Mouse (Mus musculus) embryonic facial prominence, embryonic 12.5 days (tissue): ENCODE data around the gene Arid5b. TPM values are rescaled to one million over a fixed set of nuclear protein-coding genes. Genes with fewer than 3 reads are reported as not detected.

Experiments used
- ATAC-seq: fragments of 200-750 bp; cut with Nextera tagmentation; 2 replicates; pipeline ENCODE4 v1.8.0; 2017; ENCODE audit not compliant: insufficient number of reproducible peaks, insufficient read depth, low FRiP score, low TSS enrichment
- H3K27ac ChIP-seq: fragments of 300-500 bp; sonication (generic); 2 replicates; pipeline ENCODE4 v1.5.1; 2016; ENCODE audit warnings: mild to moderate bottlenecking
- H3K27me3 ChIP-seq: fragments of 300-500 bp; sonication (generic); 2 replicates; pipeline ENCODE4 v1.6.1; 2016; ENCODE audit warnings: mild to moderate bottlenecking, moderate library complexity
- H3K36me3 ChIP-seq: fragments of 300-500 bp; sonication (generic); 2 replicates; pipeline ENCODE4 v1.6.1; 2016; ENCODE audit warnings: mild to moderate bottlenecking
- H3K4me1 ChIP-seq: fragments of 300-500 bp; sonication (generic); 2 replicates; pipeline ENCODE4 v1.6.1; 2016
- H3K4me2 ChIP-seq: fragments of 300-500 bp; sonication (generic); replicated peaks from 2 replicates; pipeline ENCODE4 v1.6.1; 2016; ENCODE audit warnings: mild to moderate bottlenecking, moderate library complexity
- H3K4me3 ChIP-seq: fragments of 300-500 bp; sonication (generic); 2 replicates; pipeline ENCODE4 v1.5.1; 2016; ENCODE audit warnings: mild to moderate bottlenecking
- H3K9ac ChIP-seq: fragments of 300-500 bp; sonication (generic); 2 replicates; pipeline ENCODE4 v1.6.1; 2016; ENCODE audit warnings: mild to moderate bottlenecking, moderate library complexity
- H3K9me3 ChIP-seq: fragments of 300-500 bp; sonication (generic); 2 replicates; pipeline ENCODE4 v1.6.1; 2016; ENCODE audit warnings: mild to moderate bottlenecking, moderate library complexity
- WGBS: fragments of 180-500 bp; shearing (Covaris S2); methylation state at CpG from one replicate; pipeline ENCODE4 v1.1.7; 2016; 5-methylcytosine and 5-hydroxymethylcytosine counted together
- polyA plus RNA-seq: library from polyadenylated mRNA; unstranded; fragments of >200 nt; fragmentation: Nextera tagmentation; extraction: Ambion mirVana; gene quantifications from 2 replicates; pipeline ENCODE4 v1.2.1, GENCODE M21; 2016

The Arid5b gene
- polyA plus RNA-seq, 1 experiment from 2014 or later: 50.9 TPM

GRCm38 (mm10) chr10:68168141-68168540, 110.4 kb downstream of the Arid5b start:
- H3K4me2 ChIP-seq: no peak overlapping the region
- no peaks in the 10 kb centered on the region for H3K9me3 ChIP-seq
- no peaks in the 10 kb centered on the region for H3K27me3 ChIP-seq
- no peak overlapping the region for H3K9ac ChIP-seq
- 92% methylated on average over 8 of the region's 8 CpGs for WGBS
- no peaks in the 10 kb centered on the region for H3K36me3 ChIP-seq
- H3K4me1 ChIP-seq: peaks cover 21% of the 10 kb centered on the region
- no peak overlapping the region for H3K4me3 ChIP-seq
- H3K27ac ChIP-seq: no peak overlapping the region
- ATAC-seq: no peak

GRCm38 (mm10) chr10:68167118-68167517, 111.4 kb downstream of the Arid5b start:
- no peak for ATAC-seq

DNA sequence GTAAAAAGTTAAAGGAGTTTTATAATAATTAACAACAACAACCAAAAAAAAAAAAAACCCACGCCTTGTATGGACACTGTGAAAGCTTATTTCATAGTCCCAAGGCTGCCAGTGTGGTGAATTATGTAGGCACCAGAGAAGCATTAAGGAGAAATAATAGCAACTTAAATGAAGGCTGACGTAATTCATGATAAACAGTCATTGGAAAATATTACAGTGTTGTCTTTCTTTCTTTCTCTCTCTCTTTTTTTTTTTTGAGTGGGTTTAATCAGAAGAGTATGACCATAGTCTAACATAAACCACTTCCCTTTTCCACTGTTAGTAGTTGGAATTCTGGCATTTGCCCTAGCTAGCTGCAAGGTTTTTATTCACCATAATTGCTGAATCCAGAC, 111.8 kb downstream of the Arid5b start:
- WGBS: 59% methylated on average over 2 of the region's 2 CpGs
- Histone ChIP-seq H3K4me3 (no peak overlapping the region), H3K27me3 (no peaks in the 10 kb centered on the region), H3K9me3 (no peaks in the 10 kb centered on the region), H3K4me1 (peaks cover 21% of the 10 kb centered on the region), H3K9ac (no peak overlapping the region), H3K4me2 (no peak overlapping the region), H3K27ac (no peak overlapping the region), H3K36me3 (peaks cover 3% of the 10 kb centered on the region; the same call in 1 of the 2 replicates)
- ATAC-seq: no peak

More at GRCm38 (mm10) chr10:68167118-68167517, 111.4 kb downstream of the Arid5b start:
- H3K27me3 ChIP-seq: no peaks in the 10 kb centered on the region
- 0 out of 2 replicates have a peak overlapping the region, but pooled peaks have one; percentile 12 for H3K27ac ChIP-seq
- no peak overlapping the region for H3K4me2 ChIP-seq
- peaks cover 3% of the 10 kb centered on the region; the same call in 1 of the 2 replicates for H3K36me3 ChIP-seq
- H3K4me1 ChIP-seq: peaks cover 21% of the 10 kb centered on the region
- WGBS: 75% methylated on average over 4 of the region's 4 CpGs
- no peaks in the 10 kb centered on the region for H3K9me3 ChIP-seq
- H3K4me3 ChIP-seq: no peak overlapping the region
- no peak overlapping the region for H3K9ac ChIP-seq

DNA sequence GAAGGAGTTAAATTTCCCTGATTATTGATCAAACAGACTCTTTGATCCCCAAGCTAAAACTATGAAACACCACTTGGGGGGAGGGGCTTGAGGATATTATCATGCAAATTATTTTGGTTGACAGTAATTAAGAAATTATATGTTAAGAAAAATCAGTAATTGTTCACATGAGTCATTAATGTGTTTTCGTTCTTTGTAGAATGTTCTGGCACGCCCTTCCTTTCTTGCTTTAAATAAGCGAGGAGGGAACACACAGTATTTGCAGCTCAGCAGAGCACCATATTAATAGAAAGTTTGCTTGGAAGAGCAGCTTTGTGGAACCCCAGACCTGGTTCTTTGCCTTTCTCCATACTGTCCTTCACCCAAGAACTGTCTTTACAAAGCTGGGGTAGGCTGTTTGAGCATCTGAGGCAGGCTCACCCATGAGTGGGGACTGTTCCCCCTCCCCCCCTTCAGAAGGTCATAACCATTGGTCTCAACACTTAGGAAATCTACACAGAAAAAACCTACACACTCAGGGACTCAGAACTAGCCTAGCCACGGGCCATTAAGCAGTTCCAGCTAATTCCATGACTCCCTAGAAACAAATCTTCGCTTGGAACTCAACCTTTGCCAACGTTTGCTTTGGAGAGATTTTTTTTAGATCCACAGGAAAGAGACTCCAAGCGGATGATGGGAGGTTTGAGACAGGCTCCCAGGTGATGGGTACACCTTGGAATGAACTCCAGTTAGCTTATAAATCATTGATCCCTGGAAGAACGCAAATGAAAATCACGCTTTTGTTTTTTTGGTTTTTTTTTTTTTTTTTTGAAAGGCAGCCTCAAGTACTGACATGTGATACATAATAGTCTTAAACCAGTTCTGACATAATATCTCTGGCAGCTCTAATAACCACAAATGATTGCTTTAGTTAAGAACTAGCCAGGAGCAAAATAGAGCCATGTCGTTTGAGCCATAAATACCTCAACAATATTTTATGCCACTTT, 112.5 kb downstream of the Arid5b start:
- Histone ChIP-seq H3K27me3 (no peaks in the 10 kb centered on the region), H3K36me3 (peaks cover 3% of the 10 kb centered on the region; the same call in 1 of the 2 replicates), H3K9ac (no peak overlapping the region), H3K9me3 (no peaks in the 10 kb centered on the region), H3K4me2 (no peak overlapping the region), H3K27ac (peak overlapping the region; percentile 63; the same call in 1 of the 2 replicates), H3K4me3 (no peak overlapping the region), H3K4me1 (peaks cover 21% of the 10 kb centered on the region)
- ATAC-seq: no peak
- WGBS: 45% methylated on average over 10 of the region's 10 CpGs

DNA sequence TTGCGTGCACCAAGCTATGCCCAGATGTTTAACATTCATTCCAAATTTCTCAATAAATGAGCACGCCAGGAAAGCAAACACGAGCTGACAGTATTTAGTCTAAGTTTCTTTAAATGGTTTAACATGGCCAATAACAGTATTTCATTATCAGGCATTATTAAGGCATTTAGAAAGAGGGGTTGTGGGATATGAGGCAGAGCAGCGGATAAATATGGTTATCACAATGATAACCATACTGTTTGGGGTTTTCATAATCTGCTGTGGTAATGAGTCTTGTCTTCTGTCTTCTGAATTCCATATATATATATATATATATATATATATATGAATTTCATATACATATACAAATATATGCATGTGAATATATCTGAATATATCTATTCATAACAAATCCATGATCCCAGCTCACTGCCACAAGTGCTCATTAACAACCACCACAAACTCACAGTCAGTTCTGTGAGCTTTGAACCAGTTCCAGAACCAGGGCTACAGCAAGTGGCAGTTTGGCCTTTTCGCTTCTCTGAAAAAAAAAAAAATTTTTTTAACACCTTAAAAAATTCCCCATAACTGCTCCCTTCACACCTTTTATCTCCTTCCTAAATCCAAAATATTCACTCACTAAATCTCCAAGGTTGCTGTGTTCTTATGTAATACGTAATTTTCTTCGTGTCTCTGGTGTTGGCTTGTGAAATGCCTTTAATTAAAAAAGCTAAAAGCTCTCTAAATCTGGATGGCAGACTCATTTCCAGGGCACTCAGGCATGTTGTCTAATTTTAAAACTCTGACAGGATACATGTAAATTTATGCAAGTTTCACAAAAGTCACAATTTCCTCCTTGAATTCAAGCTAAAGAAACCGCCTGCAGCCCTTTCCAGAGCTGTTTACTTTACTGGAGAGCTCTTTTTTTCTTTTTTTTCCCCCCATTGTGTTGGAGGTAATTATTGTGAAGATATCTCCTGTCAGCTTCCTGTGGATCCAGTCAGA, 113.5 kb downstream of the Arid5b start:
- no peaks in the 10 kb centered on the region for H3K27me3 ChIP-seq
- 73% methylated on average over 8 of the region's 8 CpGs for WGBS
- H3K27ac ChIP-seq: no peak overlapping the region
- peaks cover 21% of the 10 kb centered on the region for H3K4me1 ChIP-seq
- no peak for ATAC-seq
- H3K9me3 ChIP-seq: no peaks in the 10 kb centered on the region
- no peak overlapping the region for H3K4me2 ChIP-seq
- no peak overlapping the region for H3K9ac ChIP-seq
- H3K4me3 ChIP-seq: no peak overlapping the region
- H3K36me3 ChIP-seq: peaks cover 3% of the 10 kb centered on the region; the same call in 1 of the 2 replicates

DNA sequence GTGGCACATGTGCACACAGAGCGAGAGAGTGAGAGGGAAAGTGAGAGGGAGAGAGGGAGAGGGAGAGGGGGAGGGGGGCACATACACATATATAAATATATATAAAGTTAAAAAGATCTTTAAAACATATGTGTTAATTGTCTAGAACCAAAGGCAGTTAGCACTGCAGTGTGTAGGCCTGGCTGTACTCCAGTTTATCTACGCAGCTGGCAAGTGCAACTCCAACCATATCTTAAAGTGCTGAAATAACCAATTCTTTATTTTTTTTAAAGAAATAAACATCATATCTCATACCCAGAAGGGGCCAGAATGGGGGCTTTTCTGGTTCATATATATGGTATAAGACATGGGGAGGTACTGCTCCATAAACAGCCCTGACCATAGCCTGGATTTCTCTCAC, 114.4 kb downstream of the Arid5b start:
- no peak for ATAC-seq

DNA sequence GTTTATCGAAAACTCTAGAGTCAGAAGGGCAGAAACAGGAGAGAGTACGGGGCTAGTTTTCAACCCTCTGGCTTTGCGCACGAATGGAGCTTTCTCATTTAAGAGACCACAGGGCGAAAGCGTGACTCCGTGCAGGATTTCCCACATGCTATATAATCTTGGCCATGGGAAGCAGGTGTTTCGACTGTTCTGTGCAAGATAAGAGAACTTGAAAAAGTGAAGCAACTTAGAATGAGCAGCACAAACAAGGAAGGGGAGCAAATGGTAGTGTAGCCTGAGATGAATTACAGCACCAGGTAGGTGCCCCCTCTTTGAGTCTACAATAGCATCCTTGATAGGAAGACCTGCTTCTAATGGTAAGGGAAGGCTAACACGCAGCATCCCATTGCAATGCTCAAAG, 118.8 kb downstream of the Arid5b start:
- Histone ChIP-seq H3K4me1 (no peaks in the 10 kb centered on the region; the same call in 1 of the 2 replicates), H3K9ac (no peak overlapping the region), H3K4me2 (no peak overlapping the region), H3K27me3 (no peaks in the 10 kb centered on the region), H3K27ac (no peak overlapping the region), H3K9me3 (no peaks in the 10 kb centered on the region), H3K36me3 (peaks cover 3% of the 10 kb centered on the region; the same call in 1 of the 2 replicates), H3K4me3 (no peak overlapping the region)
- no peak for ATAC-seq
- WGBS: 96% methylated on average over 9 of the region's 9 CpGs

More for the DNA sequence above, 114.4 kb downstream of the Arid5b start:
- H3K9ac ChIP-seq: no peak overlapping the region
- peaks cover 16% of the 10 kb centered on the region for H3K4me1 ChIP-seq
- H3K27me3 ChIP-seq: no peaks in the 10 kb centered on the region
- H3K36me3 ChIP-seq: peaks cover 3% of the 10 kb centered on the region; the same call in 1 of the 2 replicates
- WGBS: 94% methylated on average over 2 of the region's 2 CpGs
- no peak overlapping the region for H3K27ac ChIP-seq
- H3K4me2 ChIP-seq: no peak overlapping the region
- no peaks in the 10 kb centered on the region for H3K9me3 ChIP-seq
- no peak overlapping the region for H3K4me3 ChIP-seq

DNA sequence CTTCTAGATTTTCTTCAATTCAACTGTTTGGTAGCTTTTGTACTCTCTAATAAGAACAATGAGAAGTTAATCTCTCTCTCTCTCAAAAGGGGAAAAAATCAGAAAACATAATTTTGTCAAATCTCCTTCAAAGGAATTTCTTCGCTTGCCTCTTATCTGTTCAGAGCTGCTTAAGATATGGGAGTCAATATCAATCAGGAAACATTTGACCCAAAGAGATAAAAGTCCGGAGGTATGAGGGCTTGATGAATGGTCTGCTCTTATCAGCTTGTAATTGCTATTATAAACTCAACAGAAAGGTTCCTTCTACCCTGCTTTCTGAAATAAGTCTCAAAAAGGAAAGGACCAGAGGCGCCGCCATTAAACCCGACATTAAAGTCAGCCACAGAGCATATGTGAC, 120.0 kb downstream of the Arid5b start:
- H3K4me3 ChIP-seq: no peak overlapping the region
- no peak overlapping the region for H3K4me2 ChIP-seq
- peaks cover 3% of the 10 kb centered on the region; the same call in 1 of the 2 replicates for H3K36me3 ChIP-seq
- ATAC-seq: no peak
- H3K9me3 ChIP-seq: no peaks in the 10 kb centered on the region
- H3K9ac ChIP-seq: no peak overlapping the region
- H3K4me1 ChIP-seq: no peaks in the 10 kb centered on the region; the same call in 1 of the 2 replicates
- H3K27ac ChIP-seq: no peak overlapping the region
- no peaks in the 10 kb centered on the region for H3K27me3 ChIP-seq
- 89% methylated on average over 5 of the region's 5 CpGs for WGBS

GRCm38 (mm10) chr10:68157511-68157910, 121.0 kb downstream of the Arid5b start:
- Histone ChIP-seq H3K9ac (no peak overlapping the region), H3K4me3 (no peak overlapping the region), H3K36me3 (no peaks in the 10 kb centered on the region), H3K27me3 (no peaks in the 10 kb centered on the region), H3K4me1 (no peaks in the 10 kb centered on the region; the same call in 1 of the 2 replicates), H3K9me3 (no peaks in the 10 kb centered on the region), H3K27ac (no peak overlapping the region), H3K4me2 (no peak overlapping the region)
- ATAC-seq: no peak
- 68% methylated on average over 8 of the region's 8 CpGs for WGBS

GRCm38 (mm10) chr10:68156646-68157245, 121.8 kb downstream of the Arid5b start:
- ATAC-seq: no peak
- Histone ChIP-seq H3K27me3 (no peaks in the 10 kb centered on the region), H3K36me3 (0 out of 2 replicates have a peak, but pooled peaks cover 3% of the 10 kb centered on the region), H3K27ac (no peak overlapping the region), H3K9ac (no peak overlapping the region), H3K4me3 (no peak overlapping the region), H3K9me3 (0 out of 2 replicates have a peak, but pooled peaks cover 5% of the 10 kb centered on the region), H3K4me1 (no peaks in the 10 kb centered on the region; the same call in 1 of the 2 replicates), H3K4me2 (no peak overlapping the region)
- 69% methylated on average over 10 of the region's 10 CpGs for WGBS

DNA sequence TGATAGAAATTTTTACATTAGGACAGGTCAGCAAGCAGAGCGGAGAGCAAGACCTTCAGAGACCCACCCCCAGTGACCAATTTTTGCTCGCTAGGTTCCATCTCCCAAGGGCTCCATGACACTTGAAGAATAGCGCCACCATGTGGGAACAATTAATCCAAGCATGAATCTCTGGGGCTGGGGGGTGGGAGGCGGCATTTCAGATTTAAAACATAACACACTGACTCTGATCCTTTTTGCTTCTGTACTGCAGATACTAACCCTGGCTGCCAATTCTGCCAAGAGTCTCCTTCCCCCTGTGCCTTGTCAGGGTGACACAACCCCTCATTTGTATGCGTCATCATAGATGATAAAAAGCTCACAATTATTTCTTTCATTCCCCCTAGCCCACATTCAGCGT, 122.4 kb downstream of the Arid5b start:
- no peak overlapping the region for H3K27ac ChIP-seq
- no peak for ATAC-seq
- H3K4me1 ChIP-seq: no peaks in the 10 kb centered on the region; the same call in 1 of the 2 replicates
- 79% methylated on average over 6 of the region's 6 CpGs for WGBS
- no peaks in the 10 kb centered on the region for H3K27me3 ChIP-seq
- no peak overlapping the region for H3K4me2 ChIP-seq
- H3K9me3 ChIP-seq: 0 out of 2 replicates have a peak, but pooled peaks cover 7% of the 10 kb centered on the region
- 0 out of 2 replicates have a peak, but pooled peaks cover 3% of the 10 kb centered on the region for H3K36me3 ChIP-seq
- H3K4me3 ChIP-seq: no peak overlapping the region
- no peak overlapping the region for H3K9ac ChIP-seq
